Mouse (Mus musculus): ENCODE data around the gene Nkd2. TPM values are rescaled to one million over a fixed set of nuclear protein-coding genes. Genes with fewer than 3 reads are reported as not detected.

Gene Nkd2
- polyA plus RNA-seq (2012; ENCODE audit: low replicate concordance) = 0.18 TPM in 1 of 2 replicates, not detected in the other

DNA sequence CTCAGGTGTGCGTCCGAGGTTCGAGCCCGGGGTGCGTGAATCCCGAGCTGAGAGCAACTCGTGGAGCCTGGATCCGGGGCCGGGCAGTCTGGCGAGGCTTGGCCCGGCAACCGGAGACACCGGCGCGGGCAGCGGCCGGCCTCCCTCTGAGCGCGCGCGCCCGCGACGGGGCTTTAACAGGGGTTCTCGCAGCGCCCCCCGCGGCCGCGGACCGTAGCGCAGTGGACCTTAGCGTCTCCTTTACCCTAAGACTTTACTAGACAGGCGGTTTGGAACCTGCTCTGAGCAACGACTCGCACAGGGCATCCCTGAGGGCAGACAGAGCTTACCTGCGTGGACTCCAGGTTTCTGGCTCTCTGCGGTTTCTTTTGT is at the start of gene Nkd2:
TSS of gene Nkd2 (minus strand) at position 167 of the 372 bp plus-strand sequence.

Other genes with a start within 250 kb of the Nkd2 start
- 12.7 and 63.2 TPM in 2 replicates for gene Clptm1l, start 243.6 kb downstream of the Nkd2 start, polyA plus RNA-seq (2012; ENCODE audit: low replicate concordance)
- gene Tert, start 220.7 kb downstream of the Nkd2 start, polyA plus RNA-seq (2012; ENCODE audit: low replicate concordance) = 0.08 and 0.23 TPM in 2 replicates
- gene Slc6a18, start 169.6 kb downstream of the Nkd2 start, polyA plus RNA-seq (2012; ENCODE audit: low replicate concordance) = not detected in 2 replicates
- not detected in 2 replicates for gene Slc6a19, start 142.8 kb downstream of the Nkd2 start, polyA plus RNA-seq (2012; ENCODE audit: low replicate concordance)
- gene Slc12a7, start 114.5 kb downstream of the Nkd2 start, polyA plus RNA-seq (2012; ENCODE audit: low replicate concordance) = 8.4 and 15.5 TPM in 2 replicates
- 1.2 and 2.6 TPM in 2 replicates for gene Trip13, start 90.2 kb upstream of the Nkd2 start, polyA plus RNA-seq (2012; ENCODE audit: low replicate concordance)
- 19.2 and 21.4 TPM in 2 replicates for gene Brd9, start 90.2 kb upstream of the Nkd2 start, polyA plus RNA-seq (2012; ENCODE audit: low replicate concordance)
- gene Zdhhc11, start 116.2 kb upstream of the Nkd2 start, polyA plus RNA-seq (2012; ENCODE audit: low replicate concordance) = not detected in 2 replicates
- gene Tppp, start 161.8 kb upstream of the Nkd2 start, polyA plus RNA-seq (2012; ENCODE audit: low replicate concordance) = 0.08 and 0.15 TPM in 2 replicates
- gene Cep72, start 214.7 kb upstream of the Nkd2 start, polyA plus RNA-seq (2012; ENCODE audit: low replicate concordance) = 0.21 and 4.7 TPM in 2 replicates

All from leukemia stem cell, adult 10-12 weeks (primary cell).